Mouse (Mus musculus) hindbrain, embryonic 16.5 days (tissue): ENCODE results near the gene Chst1. TPM values are rescaled to one million over a fixed set of nuclear protein-coding genes. Genes with fewer than 3 reads are reported as not detected.

ENCODE experiments used
- ATAC-seq: fragments of 200-750 bp; cut with Nextera tagmentation; 2 replicates; pipeline ENCODE4 v1.8.0; 2017; ENCODE audit warnings: moderate TSS enrichment, moderate library complexity
- H3K27ac ChIP-seq: fragments of 300-500 bp; sonication (generic); 2 replicates; pipeline ENCODE4 v1.5.1; 2014; ENCODE audit warnings: low read depth, mild to moderate bottlenecking, control low read depth, low read length, moderate library complexity
- H3K27me3 ChIP-seq: fragments of 300-500 bp; sonication (generic); replicated peaks from 2 replicates; pipeline ENCODE4 v1.6.1; 2014; ENCODE audit warnings: low read length; ENCODE audit not compliant: control insufficient read depth, insufficient read depth
- H3K36me3 ChIP-seq: fragments of 300-500 bp; sonication (generic); 2 replicates; pipeline ENCODE4 v1.6.1; 2014; ENCODE audit warnings: mild to moderate bottlenecking, low read length, moderate library complexity, mixed read lengths; ENCODE audit not compliant: control insufficient read depth, insufficient read depth
- H3K4me1 ChIP-seq: fragments of 300-500 bp; sonication (generic); 2 replicates; pipeline ENCODE4 v1.6.1; 2014; ENCODE audit warnings: low read depth, low read length; ENCODE audit not compliant: control insufficient read depth, insufficient read depth
- H3K4me2 ChIP-seq: fragments of 300-500 bp; sonication (generic); 2 replicates; pipeline ENCODE4 v1.6.1; 2014; ENCODE audit warnings: mild to moderate bottlenecking, low read length, control low read depth, moderate library complexity
- H3K4me3 ChIP-seq: fragments of 300-500 bp; sonication (generic); 2 replicates; pipeline ENCODE4 v1.5.1; 2014; ENCODE audit warnings: mild to moderate bottlenecking, low read length, control low read depth, moderate library complexity
- H3K9ac ChIP-seq: fragments of 300-500 bp; sonication (generic); 2 replicates; pipeline ENCODE4 v1.6.1; 2014; ENCODE audit warnings: low read depth, mild to moderate bottlenecking, control low read depth, low read length, moderate library complexity
- H3K9me3 ChIP-seq: fragments of 300-500 bp; sonication (generic); 2 replicates; pipeline ENCODE4 v1.6.1; 2014; ENCODE audit warnings: mild to moderate bottlenecking, low read length, moderate library complexity; ENCODE audit not compliant: control insufficient read depth
- WGBS: fragments of 180-500 bp; shearing (Covaris S2); extraction: QIAGEN DNeasy Blood & Tissue Kit; methylation state at CpG from one replicate; pipeline ENCODE4 v1.1.7; 2014; 5-methylcytosine and 5-hydroxymethylcytosine counted together
- polyA plus RNA-seq: library from polyadenylated mRNA; unstranded; fragments of >200 nt; fragmentation: Nextera tagmentation; extraction: Ambion mirVana; gene quantifications from 2 replicates; pipeline ENCODE4 v1.2.1, GENCODE M21; 2015

Gene Chst1
- polyA plus RNA-seq, 1 experiment from 2014 or later, result 31.9 TPM

DNA sequence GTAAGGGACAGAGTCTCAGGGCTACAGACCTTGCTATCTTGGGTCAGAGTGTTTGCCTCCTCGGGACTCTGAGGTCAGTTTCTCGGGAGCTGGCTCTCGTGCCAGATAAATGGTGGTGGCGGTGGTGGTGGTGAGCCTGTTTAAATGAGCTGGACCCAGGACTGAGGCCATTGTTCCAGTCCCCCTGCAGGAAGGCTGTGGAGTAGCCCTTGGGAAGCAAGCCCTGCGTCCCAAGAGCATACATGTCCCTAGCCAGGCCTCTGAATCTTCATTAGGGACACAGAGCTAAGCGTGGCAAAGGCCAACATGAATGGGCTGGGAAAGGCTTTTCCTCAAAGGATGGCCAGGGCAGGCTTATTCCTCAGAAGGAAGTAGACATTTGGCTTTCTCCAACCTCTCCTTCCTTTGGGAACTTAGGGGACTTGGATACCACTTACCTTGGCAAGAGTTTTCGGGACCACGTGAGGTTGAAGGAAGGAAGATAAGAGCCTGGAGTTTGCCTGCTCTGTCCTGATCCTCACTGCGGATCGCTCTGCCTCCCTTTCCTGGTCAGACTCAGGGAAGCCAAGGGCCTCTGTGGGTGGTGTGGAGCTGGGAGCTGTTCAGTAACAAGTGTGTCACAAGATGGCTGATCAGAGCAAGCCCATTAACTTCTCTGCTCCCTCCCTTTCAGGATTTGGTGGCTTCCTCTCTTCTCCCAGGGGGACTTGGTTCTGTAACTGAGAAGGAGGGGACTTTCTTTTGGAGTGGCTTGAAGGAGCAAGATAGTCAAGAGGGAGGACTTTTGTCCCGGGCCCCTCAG, 4.4 kb upstream of the Chst1 start:
- H3K4me1 ChIP-seq, result peaks cover 2% of the 10 kb centered on the region
- no peak overlapping the region for H3K27ac ChIP-seq
- no peak overlapping the region for H3K9ac ChIP-seq
- H3K36me3 ChIP-seq, result no peaks in the 10 kb centered on the region
- no peak overlapping the region for H3K4me2 ChIP-seq
- H3K27me3 ChIP-seq, result no peaks in the 10 kb centered on the region
- H3K9me3 ChIP-seq, result no peaks in the 10 kb centered on the region
- WGBS, result 67% methylated on average over 11 of the region's 11 CpGs
- H3K4me3 ChIP-seq, result no peak overlapping the region
- ATAC-seq, result no peak

GRCm38 (mm10) chr2:92597291-92597690, 2.2 kb upstream of the Chst1 start:
- Histone ChIP-seq H3K9ac (no peak overlapping the region), H3K9me3 (no peaks in the 10 kb centered on the region), H3K27ac (no peak overlapping the region), H3K4me1 (peaks cover 18% of the 10 kb centered on the region), H3K27me3 (no peaks in the 10 kb centered on the region), H3K4me3 (no peak overlapping the region), H3K36me3 (no peaks in the 10 kb centered on the region), H3K4me2 (no peak overlapping the region)
- no peak for ATAC-seq
- 11% methylated on average over 7 of the region's 7 CpGs for WGBS

DNA sequence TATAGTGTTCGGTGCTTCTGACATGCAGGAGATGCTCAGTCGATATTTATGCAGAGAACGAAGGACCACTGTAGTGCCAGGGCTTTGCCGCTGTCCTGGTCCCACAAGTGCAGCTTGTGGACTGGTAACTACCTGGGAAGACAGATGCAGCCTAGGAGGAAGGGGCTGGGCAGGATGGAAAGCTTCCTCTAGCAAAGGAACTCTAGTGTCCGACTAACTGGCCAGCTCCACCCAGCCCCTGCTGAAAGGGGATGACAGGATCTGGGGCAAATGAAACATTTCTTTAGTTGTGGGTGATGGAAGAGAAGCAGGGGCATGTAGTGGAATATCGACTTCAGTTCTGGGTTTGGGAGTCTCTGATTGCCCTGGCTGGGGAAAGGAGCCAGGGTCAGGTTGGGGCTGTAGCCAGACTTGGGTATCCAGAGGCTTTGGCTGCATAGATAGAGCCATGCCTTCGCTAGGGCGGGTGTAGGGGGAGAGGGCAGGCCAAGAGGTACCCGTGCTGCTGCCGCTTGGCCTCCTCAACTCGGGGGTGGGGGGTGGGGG, 493 bp upstream of the Chst1 start:
- ATAC-seq, result peak; percentile 49
- H3K27ac ChIP-seq, result peak overlapping the region; percentile 80
- peak overlapping the region; percentile 88 for H3K4me3 ChIP-seq

DNA sequence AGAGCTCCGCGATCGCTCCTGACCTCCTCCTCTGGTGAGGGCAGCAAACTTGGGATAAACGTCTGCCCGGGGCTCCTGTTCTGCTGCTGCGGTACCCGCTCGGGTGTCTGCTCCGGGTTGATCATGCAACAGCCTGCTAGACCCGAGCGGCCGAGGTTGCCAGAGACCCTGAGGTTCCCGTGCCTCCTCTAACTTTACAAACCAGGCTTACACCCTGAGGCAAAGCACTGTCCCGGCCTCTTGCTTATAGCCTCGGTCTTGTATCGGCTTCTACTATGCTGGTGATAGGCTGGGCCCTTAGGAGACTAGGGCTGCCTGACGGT, 802 bp downstream of the Chst1 start:
- ATAC-seq, result peak; percentile 24; the same call in 1 of the 2 replicates
- Histone ChIP-seq H3K4me2 (peak overlapping the region; percentile 73), H3K36me3 (no peaks in the 10 kb centered on the region), H3K27me3 (no peaks in the 10 kb centered on the region), H3K4me1 (peaks cover 38% of the 10 kb centered on the region), H3K27ac (peak overlapping the region; percentile 80), H3K9ac (peak overlapping the region; percentile 87), H3K9me3 (no peaks in the 10 kb centered on the region), H3K4me3 (peak overlapping the region; percentile 88)
- 1% methylated on average over 17 of the region's 17 CpGs for WGBS

More for the DNA sequence above, 493 bp upstream of the Chst1 start:
- Histone ChIP-seq H3K9ac (peak overlapping the region; percentile 87), H3K4me2 (peak overlapping the region; percentile 73), H3K4me1 (peaks cover 34% of the 10 kb centered on the region), H3K27me3 (no peaks in the 10 kb centered on the region), H3K9me3 (no peaks in the 10 kb centered on the region), H3K36me3 (no peaks in the 10 kb centered on the region)
- WGBS, result 25% methylated on average over 10 of the region's 11 CpGs

GRCm38 (mm10) chr2:92601246-92601645, 1.7 kb downstream of the Chst1 start:
- Histone ChIP-seq H3K4me3 (peak overlapping the region; percentile 88), H3K27me3 (no peaks in the 10 kb centered on the region), H3K36me3 (no peaks in the 10 kb centered on the region), H3K9me3 (no peaks in the 10 kb centered on the region), H3K9ac (peak overlapping the region; percentile 87), H3K4me1 (peaks cover 38% of the 10 kb centered on the region), H3K27ac (no peak overlapping the region), H3K4me2 (peak overlapping the region; percentile 73)
- no peak for ATAC-seq
- WGBS, result 42% methylated on average over 4 of the region's 4 CpGs

GRCm38 (mm10) chr2:92602073-92602472, 2.6 kb downstream of the Chst1 start:
- peak overlapping the region; percentile 8 for H3K9ac ChIP-seq
- peak overlapping the region; percentile 73 for H3K4me2 ChIP-seq
- peak; percentile 41; the same call in 1 of the 2 replicates for ATAC-seq
- no peaks in the 10 kb centered on the region for H3K9me3 ChIP-seq
- 15% methylated on average over 12 of the region's 12 CpGs for WGBS
- no peaks in the 10 kb centered on the region for H3K36me3 ChIP-seq
- peaks cover 36% of the 10 kb centered on the region for H3K4me1 ChIP-seq
- no peaks in the 10 kb centered on the region for H3K27me3 ChIP-seq
- H3K4me3 ChIP-seq, result peak overlapping the region; percentile 88
- H3K27ac ChIP-seq, result no peak overlapping the region

- no peak for ATAC-seq
- H3K27me3 ChIP-seq, result no peaks in the 10 kb centered on the region
- no peaks in the 10 kb centered on the region for H3K36me3 ChIP-seq
- H3K4me3 ChIP-seq, result no peak overlapping the region
- H3K4me1 ChIP-seq, result peaks cover 36% of the 10 kb centered on the region
- H3K9ac ChIP-seq, result no peak overlapping the region
- H3K4me2 ChIP-seq, result peak overlapping the region; percentile 24
- no peaks in the 10 kb centered on the region for H3K9me3 ChIP-seq
- 51% methylated on average over 5 of the region's 5 CpGs for WGBS
- no peak overlapping the region for H3K27ac ChIP-seq
Observed at GRCm38 (mm10) chr2:92603591-92603990, 4.1 kb downstream of the Chst1 start.

DNA sequence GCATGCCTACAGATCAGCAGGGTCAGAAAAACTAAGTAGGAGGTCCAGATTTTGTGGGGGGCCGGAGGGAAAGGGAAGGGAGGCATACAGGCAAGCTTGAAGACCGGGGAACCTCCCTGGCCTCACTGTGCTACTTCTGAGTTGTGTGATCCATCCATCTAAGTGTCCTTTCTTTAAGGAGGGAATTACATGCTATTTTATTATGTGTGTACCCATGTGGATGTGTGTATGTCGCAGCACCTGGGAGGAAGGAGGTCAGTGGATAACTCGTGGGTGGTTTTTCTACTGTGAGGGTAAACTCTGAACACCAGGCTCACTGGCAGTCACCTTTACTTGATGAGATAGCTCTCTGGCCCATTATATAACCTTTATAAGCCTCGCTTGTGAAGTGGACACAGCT, 5.1 kb downstream of the Chst1 start:
- Histone ChIP-seq H3K27me3 (no peaks in the 10 kb centered on the region), H3K27ac (no peak overlapping the region), H3K4me1 (peaks cover 36% of the 10 kb centered on the region), H3K36me3 (no peaks in the 10 kb centered on the region), H3K4me2 (no peak overlapping the region; the same call in 1 of the 2 replicates), H3K9me3 (no peaks in the 10 kb centered on the region), H3K9ac (no peak overlapping the region), H3K4me3 (no peak overlapping the region)
- no peak for ATAC-seq
- 82% methylated on average over 5 of the region's 5 CpGs for WGBS

- 80% methylated on average over 5 of the region's 5 CpGs for WGBS
- Histone ChIP-seq H3K4me1 (peaks cover 31% of the 10 kb centered on the region), H3K4me3 (no peak overlapping the region), H3K9ac (no peak overlapping the region), H3K36me3 (no peaks in the 10 kb centered on the region), H3K27me3 (no peaks in the 10 kb centered on the region), H3K27ac (no peak overlapping the region), H3K9me3 (no peaks in the 10 kb centered on the region), H3K4me2 (no peak overlapping the region)
- no peak for ATAC-seq
Observed at GRCm38 (mm10) chr2:92605995-92606394, 6.5 kb downstream of the Chst1 start.
